Mouse (Mus musculus): ENCODE results near the gene Wap. TPM values are rescaled to one million over a fixed set of nuclear protein-coding genes. Genes with fewer than 3 reads are reported as not detected.

Wap gene
- total RNA-seq, 2 experiments from 2014 or later = not detected

Other genes with a start within 250 kb of the Wap start
- gene Zmiz2, start 249.6 kb downstream of the Wap start, total RNA-seq (2021) = 10 to 100 TPM; 28.9 to 30.2 TPM
- gene Ppia, start 223.2 kb downstream of the Wap start, total RNA-seq (2021) = 100 to 1,000 TPM; 427 to 511 TPM
- 10 to 100 TPM; 41.3 to 46.3 TPM for gene H2afv, start 194.2 kb downstream of the Wap start, total RNA-seq (2021)
- 10 to 100 TPM; 28.5 to 37.4 TPM for gene Purb, start 162.7 kb downstream of the Wap start, total RNA-seq (2021)
- 1 to 10 TPM in 1 of 2 experiments, under 1 TPM in 1; 0.94 to 1.2 TPM for gene Myo1g, start 117.7 kb downstream of the Wap start, total RNA-seq (2021)
- gene Ccm2, start 91.8 kb downstream of the Wap start, total RNA-seq (2021) = 10 to 100 TPM; 20.8 to 21.6 TPM
- gene Nacad, start 32.6 kb downstream of the Wap start, total RNA-seq (2021) = under 1 TPM; 0.18 to 0.82 TPM
- 10 to 100 TPM; 63.5 to 64.6 TPM for gene Tbrg4, start 12.6 kb downstream of the Wap start, total RNA-seq (2021)
- gene Ramp3, start 19.9 kb upstream of the Wap start, total RNA-seq (2021) = under 1 TPM; 0.38 to 0.68 TPM
- not detected for gene Gm11983, start 199.0 kb upstream of the Wap start, total RNA-seq (2021)

Measured in gastrocnemius, postnatal 14 days (tissue).